ENCODE assay signal across 13 mouse cellular contexts in genomic region chr8:8051186-8051585, GRCm38 (mm10).
DNase-seq lines count a peak whose midpoint lies in the region; ATAC-seq and TF ChIP-seq lines count a peak whose summit lies in the region.
"Had no signal": no experiment of that assay in that cellular context is flagged by ENCODE, and none has a peak within 500 bp of the region (broad histone marks: within the 10 kb centered on the region; RNA-seq: fewer than 3 reads in every experiment).

No protein-coding gene starts in this region.

- DNase-seq in lung, embryonic 14.5 days: peak; percentile 31
- no peak for DNase-seq in lung, postnatal 4 days
- peak; percentile 65 for DNase-seq in adipocyte (ENCODE audit: low spot score)
- peak; percentile 61 for DNase-seq in embryonic facial prominence, embryonic 11.5 days (ENCODE audit: low spot score)
- DNase-seq in ovary, postnatal 10 days (ENCODE audit: low spot score): no peak
- DNase-seq in cerebellum, postnatal 4 days (ENCODE audit: low spot score in 2 of 2): no peak
- DNase-seq: adrenal gland, postnatal 36 days; cerebellum, postnatal 10 days; kidney, adult 11 months; spleen, adult 18-20 months had no signal

- TF ChIP-seq CTCF in lung, embryonic 14.5 days (IDR thresholded peaks at IDR 0.05; ENCODE audit: low read depth): no peak

- H3K27me3 ChIP-seq in lung, embryonic 14.5 days (ENCODE audit: insufficient read depth, low read length): no peaks in the 10 kb centered on the region
- H3K27me3 ChIP-seq in embryonic facial prominence, embryonic 11.5 days (ENCODE audit: control insufficient read depth, insufficient read depth, low read length): no peaks in the 10 kb centered on the region
- H3K27me3 ChIP-seq in limb, embryonic 13.5 days: 0 out of 2 replicates have a peak, but pooled peaks cover 3% of the 10 kb centered on the region

- no peak overlapping the region for H3K9ac ChIP-seq in lung, embryonic 14.5 days
- no peak overlapping the region for H3K9ac ChIP-seq in embryonic facial prominence, embryonic 11.5 days (replicated peaks; ENCODE audit: low read length)
- H3K9ac ChIP-seq in limb, embryonic 13.5 days: no peak overlapping the region

- H3K4me3 ChIP-seq in lung, embryonic 14.5 days (ENCODE audit: low read depth, low read length): no peak overlapping the region
- no peak overlapping the region for H3K4me3 ChIP-seq in embryonic facial prominence, embryonic 11.5 days (ENCODE audit: low read depth, low read length)
- H3K4me3 ChIP-seq in limb, embryonic 13.5 days: no peak overlapping the region

- H3K36me3 ChIP-seq in lung, embryonic 14.5 days (ENCODE audit: insufficient read depth): no peaks in the 10 kb centered on the region
- H3K36me3 ChIP-seq in embryonic facial prominence, embryonic 11.5 days (replicated peaks; ENCODE audit: control insufficient read depth, insufficient read depth, low read depth, low read length): no peaks in the 10 kb centered on the region
- H3K36me3 ChIP-seq in limb, embryonic 13.5 days: no peaks in the 10 kb centered on the region

- H3K27ac ChIP-seq in lung, embryonic 14.5 days (ENCODE audit: low read depth): peak overlapping the region; percentile 63; the same call in 1 of the 2 replicates
- H3K27ac ChIP-seq in embryonic facial prominence, embryonic 11.5 days (replicated peaks; ENCODE audit: low read depth, low read length): no peak overlapping the region; the same call in 1 of the 2 replicates
- H3K27ac ChIP-seq in limb, embryonic 13.5 days: peak overlapping the region; percentile 65

- no peaks in the 10 kb centered on the region for H3K9me3 ChIP-seq in lung, embryonic 14.5 days (ENCODE audit: low read depth, low read length)
- no peaks in the 10 kb centered on the region for H3K9me3 ChIP-seq in embryonic facial prominence, embryonic 11.5 days (replicated peaks; ENCODE audit: control insufficient read depth, low read length)
- H3K9me3 ChIP-seq in limb, embryonic 13.5 days: no peaks in the 10 kb centered on the region

- peak; percentile 21; the same call in 1 of the 2 replicates for ATAC-seq in lung, embryonic 14.5 days (ENCODE audit: insufficient read depth)
- ATAC-seq in embryonic facial prominence, embryonic 11.5 days (replicated peaks; ENCODE audit: insufficient number of reproducible peaks, low FRiP score, low TSS enrichment, low read depth): no peak
- peak; percentile 94 for ATAC-seq in limb, embryonic 13.5 days (ENCODE audit: low FRiP score, low read depth)
- no peak for ATAC-seq in megakaryocyte progenitor cell, adult 5-6 weeks (replicated peaks; ENCODE audit: poor library complexity)

- no peak overlapping the region for H3K4me2 ChIP-seq in lung, embryonic 14.5 days
- no peak overlapping the region for H3K4me2 ChIP-seq in embryonic facial prominence, embryonic 11.5 days (ENCODE audit: low read depth, low read length)
- H3K4me2 ChIP-seq in limb, embryonic 13.5 days (replicated peaks): peak overlapping the region; percentile 12
- H3K4me2 ChIP-seq: heart, embryonic 11.5 days had no signal

- 17% methylated on average over 3 of the region's 3 CpGs for WGBS in lung, embryonic 14.5 days
- WGBS in embryonic facial prominence, embryonic 11.5 days: 23% methylated on average over 3 of the region's 3 CpGs
- WGBS in limb, embryonic 13.5 days: 7% methylated on average over 3 of the region's 3 CpGs

- H3K4me1 ChIP-seq in lung, embryonic 14.5 days (ENCODE audit: insufficient read depth): no peaks in the 10 kb centered on the region
- no peaks in the 10 kb centered on the region for H3K4me1 ChIP-seq in embryonic facial prominence, embryonic 11.5 days (ENCODE audit: control insufficient read depth, insufficient read depth, low read length)
- peaks cover 20% of the 10 kb centered on the region for H3K4me1 ChIP-seq in limb, embryonic 13.5 days

Comparison
In these comparisons a context has a peak if more than half of its experiments do, and no peak if none do; other contexts are left out.
1. DNase-seq: peak in lung, embryonic 14.5 days (single experiment), adipocyte (single experiment) and embryonic facial prominence, embryonic 11.5 days (single experiment); none in lung, postnatal 4 days (0 of 2), ovary, postnatal 10 days (single experiment) and cerebellum, postnatal 4 days (0 of 2).
2. ATAC-seq: peak in lung, embryonic 14.5 days (single experiment) and limb, embryonic 13.5 days (single experiment); none in embryonic facial prominence, embryonic 11.5 days (single experiment) and megakaryocyte progenitor cell, adult 5-6 weeks (single experiment).